Mouse (Mus musculus) erythroblast, embryonic 14.5 days (primary cell): ENCODE results near the gene Mrps7.

Source experiments
- GATA1 ChIP-seq: IDR thresholded peaks from 2 replicates; pipeline ENCODE4 v1.6.1; 2012; ENCODE audit warnings: low read length, inconsistent platforms, mixed read lengths
- TAL1 ChIP-seq: IDR thresholded peaks from 3 replicates; pipeline ENCODE4 v1.6.1; 2012; ENCODE audit warnings: low read length, inconsistent platforms, mixed read lengths

DNA sequence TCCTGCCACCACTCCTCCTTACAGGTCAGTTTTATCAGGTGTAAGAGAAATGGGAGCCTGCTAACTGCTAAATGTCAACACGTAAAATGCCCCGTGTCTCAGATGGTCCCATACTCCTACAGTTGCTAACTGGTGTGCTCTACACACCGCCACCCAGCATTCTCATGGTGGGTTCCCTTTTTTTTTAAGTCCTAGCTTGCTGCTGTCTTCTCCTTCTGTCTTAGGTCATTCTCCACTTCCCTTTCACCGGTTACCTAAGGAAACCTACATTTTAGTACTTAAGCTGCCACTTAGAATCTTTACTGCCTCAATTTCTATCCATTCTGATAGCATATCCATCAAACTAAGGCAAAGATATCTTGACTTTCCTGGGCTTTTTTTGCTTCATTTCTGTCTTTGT lies 2.6 kb upstream of the Mrps7 start:
- no peak for TF ChIP-seq GATA1
- TF ChIP-seq TAL1, result no peak
